Mouse (Mus musculus): Measurements from ENCODE around the gene Mfn1.

GRCm38 (mm10) chr3:32563401-32563800 is 34.1 kb downstream of the Mfn1 start:
- TF ChIP-seq CTCF (IDR thresholded peaks at IDR 0.05): no peak
- TF ChIP-seq EP300 (IDR thresholded peaks at IDR 0.05): no peak
